Mouse (Mus musculus) cerebellum, postnatal 14 days (tissue): ENCODE measurements around the gene Lhpp.

Experiments
- DNase-seq, 2 experiments: peaks; one replicate each; pipeline ENCODE4 v3.0.0; 2021; ENCODE audit warnings: mixed read lengths in 2 of 2

Lhpp gene

DNA sequence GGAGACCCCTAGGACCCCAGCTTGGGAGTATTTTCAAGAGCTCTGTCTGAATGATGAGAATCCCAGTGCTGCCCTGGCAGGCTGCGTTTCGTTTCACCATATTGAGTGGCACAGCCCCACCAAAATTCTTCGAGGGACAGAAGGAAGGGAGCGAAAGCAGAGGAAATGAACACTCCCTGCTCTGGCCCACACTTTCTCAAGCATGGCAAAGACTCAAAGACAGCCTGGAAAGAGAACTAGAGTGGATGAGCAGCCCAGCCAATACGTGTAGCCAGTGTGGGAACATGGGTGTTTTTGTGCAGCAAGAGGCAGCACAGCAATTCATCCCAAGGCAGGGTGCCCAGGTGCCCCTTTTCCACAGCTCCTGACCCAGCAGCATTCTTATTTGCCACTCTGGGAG lies 132.5 kb downstream of the Lhpp start:
- DNase-seq = no peak

DNA sequence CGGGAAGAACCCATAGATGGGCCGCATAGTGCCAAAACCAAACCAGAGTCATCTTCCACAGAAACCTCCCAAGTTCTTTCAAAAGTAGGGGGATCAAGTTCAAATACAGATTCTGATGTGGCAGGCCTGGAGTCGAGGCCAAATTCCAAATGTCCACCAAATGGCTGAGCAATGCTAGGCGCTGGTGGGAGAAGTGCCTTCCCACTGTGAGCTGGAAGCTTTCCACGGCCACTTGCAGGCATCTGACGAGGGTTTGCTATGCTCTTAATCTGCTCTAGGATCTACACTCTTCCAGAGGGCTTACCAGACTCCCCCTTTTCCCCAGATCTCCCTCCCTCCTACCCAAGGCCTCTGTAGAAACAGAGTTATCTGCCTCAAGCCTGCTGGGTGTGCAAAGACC lies 136.7 kb downstream of the Lhpp start:
- peak; percentile 77 to 78 for DNase-seq

DNA sequence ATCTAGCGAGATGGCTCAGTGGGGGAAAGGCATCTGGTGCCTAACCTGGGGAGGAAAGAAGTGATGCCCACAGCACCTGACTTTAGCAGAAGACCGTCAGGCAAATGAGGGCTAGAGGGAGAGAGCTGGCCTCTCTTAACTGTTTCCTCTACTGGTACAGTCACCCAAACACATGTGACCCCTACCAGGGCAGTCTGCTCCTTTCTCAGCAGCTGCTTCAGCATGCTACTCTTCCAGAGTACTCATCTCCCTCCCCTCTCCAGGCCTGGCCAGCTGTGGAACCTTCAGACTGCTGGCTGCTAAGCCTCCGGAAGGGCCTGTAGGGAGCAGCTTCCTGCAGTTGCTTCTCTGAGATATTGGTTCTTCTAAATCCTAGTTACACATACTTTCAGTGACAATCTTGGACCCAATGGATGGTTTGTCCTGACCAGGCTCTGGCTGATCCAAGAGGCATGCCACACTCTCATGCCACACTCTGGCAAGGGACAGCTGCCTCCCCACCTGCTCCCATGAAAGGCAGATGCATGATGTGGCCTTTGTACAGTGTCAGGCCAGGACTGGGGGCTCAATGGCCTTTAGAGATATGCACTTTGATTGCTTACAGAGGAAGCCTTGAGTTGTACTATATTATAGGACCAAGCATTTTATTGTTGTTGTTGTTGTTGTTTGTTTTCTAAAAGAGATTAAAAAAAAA lies 137.8 kb downstream of the Lhpp start:
- no peak for DNase-seq

GRCm38 (mm10) chr7:132749504-132749903 lies 139.1 kb downstream of the Lhpp start:
- no peak for DNase-seq

DNA sequence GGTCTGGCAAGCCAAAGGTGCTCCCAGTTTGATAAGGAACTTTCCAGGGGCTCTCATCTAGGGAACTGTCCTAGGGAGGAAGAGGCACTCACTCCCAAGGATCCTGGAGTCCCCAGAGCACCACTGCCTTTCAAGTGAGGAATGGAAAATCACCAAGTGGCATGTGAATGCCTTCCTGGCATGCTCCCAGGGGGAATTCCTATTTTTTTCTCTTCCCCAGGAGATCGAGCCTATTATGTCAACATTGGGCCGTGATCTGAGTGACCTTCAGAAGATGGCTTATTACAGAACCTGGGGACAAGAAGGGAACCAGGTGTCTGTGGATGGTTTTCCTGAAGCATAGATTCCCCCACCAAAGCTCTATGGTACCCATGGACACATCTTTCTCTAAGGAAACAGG lies 141.3 kb downstream of the Lhpp start:
- no peak for DNase-seq

GRCm38 (mm10) chr7:132753518-132754388 lies 143.3 kb downstream of the Lhpp start:
- peak; percentile 57 to 68 for DNase-seq

- peak; percentile 65 to 69 for DNase-seq
These were observed 143.9 kb downstream of the Lhpp start for GRCm38 (mm10) chr7:132754389-132754750.
